Mouse (Mus musculus): ENCODE measurements at regions not wholly inside any gene's neighbourhood (a gene's known extent, or its start where the extent isn't known, plus 50 kb on each side); places are given as distances from the start of the nearest gene placed in this dataset.

GRCm38 (mm10) chr10:110625644-110626043 lies 119.6 kb upstream of the E2f7 start:
- no peak for ATAC-seq (ENCODE audit: low FRiP score)
- Histone ChIP-seq H3K4me3 (ENCODE audit: low read depth, low read length) (no peak overlapping the region), H3K4me1 (replicated peaks; ENCODE audit: control insufficient read depth, insufficient read depth, low read length) (no peaks in the 10 kb centered on the region), H3K36me3 (ENCODE audit: control insufficient read depth, insufficient read depth, low read length) (no peaks in the 10 kb centered on the region), H3K27ac (ENCODE audit: low read depth, low read length) (no peak overlapping the region), H3K9me3 (ENCODE audit: control insufficient read depth, low read length) (no peaks in the 10 kb centered on the region), H3K4me2 (replicated peaks; ENCODE audit: low read depth, low read length) (no peak overlapping the region), H3K27me3 (ENCODE audit: control insufficient read depth, insufficient read depth, low read length) (no peaks in the 10 kb centered on the region), H3K9ac (ENCODE audit: low read depth, low read length) (no peak overlapping the region)
- DNase-seq (ENCODE audit: low spot score) = no peak
- 83% methylated on average over 3 of the region's 3 CpGs for WGBS

DNA sequence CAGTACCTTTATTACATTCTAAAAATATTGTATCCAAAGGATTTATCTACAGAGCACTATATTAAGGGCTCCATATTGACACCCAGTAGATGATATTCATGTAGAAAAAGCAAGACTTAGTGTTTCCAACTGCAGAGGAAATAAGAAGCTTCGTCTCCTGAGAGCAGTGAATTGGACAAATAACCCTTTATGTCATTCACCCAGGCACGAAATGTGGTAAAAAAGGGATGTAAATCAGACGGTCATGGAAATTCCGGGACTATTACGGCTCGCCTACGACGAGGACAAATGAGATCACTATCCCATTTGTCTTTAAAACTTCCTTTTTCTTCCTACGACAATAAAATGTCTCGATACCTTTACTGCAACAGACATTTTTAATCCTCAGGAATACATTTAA lies 104.8 kb upstream of the E2f7 start:
- Histone ChIP-seq H3K4me1 (replicated peaks; ENCODE audit: control insufficient read depth, insufficient read depth, low read length) (no peaks in the 10 kb centered on the region), H3K27me3 (ENCODE audit: control insufficient read depth, insufficient read depth, low read length) (no peaks in the 10 kb centered on the region), H3K4me2 (replicated peaks; ENCODE audit: low read depth, low read length) (no peak overlapping the region), H3K4me3 (ENCODE audit: low read depth, low read length) (no peak overlapping the region), H3K27ac (ENCODE audit: low read depth, low read length) (no peak overlapping the region), H3K9me3 (ENCODE audit: control insufficient read depth, low read length) (no peaks in the 10 kb centered on the region), H3K36me3 (ENCODE audit: control insufficient read depth, insufficient read depth, low read length) (no peaks in the 10 kb centered on the region), H3K9ac (ENCODE audit: low read depth, low read length) (no peak overlapping the region)
- DNase-seq (ENCODE audit: low spot score) = peak; percentile 12
- WGBS = 24% methylated on average over 10 of the region's 10 CpGs
- ATAC-seq (ENCODE audit: low FRiP score) = peak; percentile 43; the same call in 1 of the 2 replicates

- H3K4me3 ChIP-seq (ENCODE audit: low read depth, low read length) = no peak overlapping the region
- WGBS = 69% methylated on average over 19 of the region's 19 CpGs
- H3K4me2 ChIP-seq (replicated peaks; ENCODE audit: low read depth, low read length) = no peak overlapping the region
- ATAC-seq (ENCODE audit: low FRiP score) = peak; percentile 49; the same call in 1 of the 2 replicates
- H3K9me3 ChIP-seq (ENCODE audit: control insufficient read depth, low read length) = no peaks in the 10 kb centered on the region
- H3K9ac ChIP-seq (ENCODE audit: low read depth, low read length) = no peak overlapping the region
- no peak overlapping the region for H3K27ac ChIP-seq (ENCODE audit: low read depth, low read length)
- H3K27me3 ChIP-seq (ENCODE audit: control insufficient read depth, insufficient read depth, low read length) = no peaks in the 10 kb centered on the region
- no peaks in the 10 kb centered on the region for H3K36me3 ChIP-seq (ENCODE audit: control insufficient read depth, insufficient read depth, low read length)
- H3K4me1 ChIP-seq (replicated peaks; ENCODE audit: control insufficient read depth, insufficient read depth, low read length) = no peaks in the 10 kb centered on the region
- peak; percentile 13 for DNase-seq (ENCODE audit: low spot score)
Measured at GRCm38 (mm10) chr10:110642065-110642690, 103.1 kb upstream of the E2f7 start.

DNA sequence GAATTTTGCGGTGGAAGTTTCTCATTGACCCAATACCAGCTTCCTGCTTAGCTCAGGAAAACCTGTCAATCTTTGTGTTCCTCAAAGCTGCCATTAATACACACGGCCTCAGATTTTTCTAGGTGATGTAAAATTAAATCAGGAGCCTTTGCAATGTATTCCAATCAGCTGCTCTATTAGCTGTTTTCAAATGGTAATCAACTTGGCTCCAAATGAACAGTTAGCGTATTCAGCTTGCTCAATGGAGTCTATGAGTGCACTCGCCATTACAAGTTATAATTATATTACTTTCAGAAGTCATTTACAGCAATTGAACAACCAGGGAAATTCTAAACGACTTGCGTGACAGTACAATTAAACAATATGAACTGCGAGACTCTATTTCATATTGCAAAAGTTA lies 97.6 kb upstream of the E2f7 start:
- no peaks in the 10 kb centered on the region for H3K4me1 ChIP-seq (replicated peaks; ENCODE audit: control insufficient read depth, insufficient read depth, low read length)
- 81% methylated on average over 7 of the region's 7 CpGs for WGBS

DNA sequence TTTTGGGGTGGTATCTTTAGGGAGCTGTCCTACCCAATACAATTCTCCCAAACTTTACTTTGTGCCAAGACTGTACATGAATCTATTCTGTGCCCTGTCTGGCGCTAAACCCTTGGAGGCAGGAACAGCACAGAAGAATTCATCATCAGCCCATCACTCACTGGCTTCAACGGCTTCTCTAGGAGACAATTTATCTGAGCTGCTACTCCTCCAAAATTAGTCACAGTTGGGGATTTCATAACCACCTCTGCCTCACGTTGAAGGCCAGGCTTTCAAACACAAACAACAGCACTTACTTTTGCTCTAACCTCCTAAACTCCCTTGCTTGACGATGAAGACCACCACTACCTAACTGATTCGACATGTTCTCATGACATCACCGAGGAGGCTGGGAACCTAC lies 95.1 kb upstream of the E2f7 start:
- H3K27me3 ChIP-seq (ENCODE audit: control insufficient read depth, insufficient read depth, low read length) = no peaks in the 10 kb centered on the region
- 70% methylated on average over 6 of the region's 6 CpGs for whole genome bisulfite sequencing
- H3K4me2 ChIP-seq (replicated peaks; ENCODE audit: low read depth, low read length) = no peak overlapping the region
- DNase-seq (ENCODE audit: low spot score) (no peak), ATAC-seq (ENCODE audit: low FRiP score) (no peak)
- H3K27ac ChIP-seq (ENCODE audit: low read depth, low read length) = no peak overlapping the region
- H3K4me1 ChIP-seq (replicated peaks; ENCODE audit: control insufficient read depth, insufficient read depth, low read length) = no peaks in the 10 kb centered on the region
- no peaks in the 10 kb centered on the region for H3K36me3 ChIP-seq (ENCODE audit: control insufficient read depth, insufficient read depth, low read length)
- H3K4me3 ChIP-seq (ENCODE audit: low read depth, low read length) = no peak overlapping the region
- H3K9ac ChIP-seq (ENCODE audit: low read depth, low read length) = no peak overlapping the region
- H3K9me3 ChIP-seq (ENCODE audit: control insufficient read depth, low read length) = no peaks in the 10 kb centered on the region

More for the DNA sequence above, 97.6 kb upstream of the E2f7 start:
- Histone ChIP-seq H3K27me3 (ENCODE audit: control insufficient read depth, insufficient read depth, low read length) (no peaks in the 10 kb centered on the region), H3K9ac (ENCODE audit: low read depth, low read length) (no peak overlapping the region), H3K9me3 (ENCODE audit: control insufficient read depth, low read length) (no peaks in the 10 kb centered on the region), H3K36me3 (ENCODE audit: control insufficient read depth, insufficient read depth, low read length) (no peaks in the 10 kb centered on the region), H3K4me2 (replicated peaks; ENCODE audit: low read depth, low read length) (no peak overlapping the region), H3K4me3 (ENCODE audit: low read depth, low read length) (no peak overlapping the region), H3K27ac (ENCODE audit: low read depth, low read length) (no peak overlapping the region)
- ATAC-seq (ENCODE audit: low FRiP score) (no peak), DNase-seq (ENCODE audit: low spot score) (no peak)

DNA sequence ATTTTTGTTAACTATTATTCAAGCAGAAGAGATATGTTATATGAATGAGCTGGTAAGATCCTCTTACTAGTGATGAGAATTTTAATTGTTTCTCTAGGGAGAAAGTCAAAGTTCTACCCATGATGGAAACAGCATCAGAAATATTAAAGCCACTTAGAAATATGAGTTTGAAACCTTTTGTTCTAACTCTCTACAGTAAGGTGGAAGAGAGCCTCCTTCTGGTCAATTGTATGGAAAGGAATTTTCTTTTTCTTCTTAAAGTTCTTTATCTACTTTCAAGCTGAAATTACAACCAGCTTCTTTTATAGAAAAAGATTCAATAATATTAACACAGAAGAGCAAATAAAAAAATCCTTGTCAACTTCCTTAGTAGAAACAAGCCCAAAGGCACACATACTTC lies 94.4 kb upstream of the E2f7 start:
- Histone ChIP-seq H3K9me3 (ENCODE audit: control insufficient read depth, low read length) (no peaks in the 10 kb centered on the region), H3K9ac (ENCODE audit: low read depth, low read length) (no peak overlapping the region), H3K36me3 (ENCODE audit: control insufficient read depth, insufficient read depth, low read length) (no peaks in the 10 kb centered on the region), H3K4me1 (replicated peaks; ENCODE audit: control insufficient read depth, insufficient read depth, low read length) (no peaks in the 10 kb centered on the region), H3K27me3 (ENCODE audit: control insufficient read depth, insufficient read depth, low read length) (no peaks in the 10 kb centered on the region), H3K4me3 (ENCODE audit: low read depth, low read length) (no peak overlapping the region), H3K27ac (ENCODE audit: low read depth, low read length) (no peak overlapping the region), H3K4me2 (replicated peaks; ENCODE audit: low read depth, low read length) (no peak overlapping the region)
- ATAC-seq (ENCODE audit: low FRiP score) (no peak), DNase-seq (ENCODE audit: low spot score) (no peak)

DNA sequence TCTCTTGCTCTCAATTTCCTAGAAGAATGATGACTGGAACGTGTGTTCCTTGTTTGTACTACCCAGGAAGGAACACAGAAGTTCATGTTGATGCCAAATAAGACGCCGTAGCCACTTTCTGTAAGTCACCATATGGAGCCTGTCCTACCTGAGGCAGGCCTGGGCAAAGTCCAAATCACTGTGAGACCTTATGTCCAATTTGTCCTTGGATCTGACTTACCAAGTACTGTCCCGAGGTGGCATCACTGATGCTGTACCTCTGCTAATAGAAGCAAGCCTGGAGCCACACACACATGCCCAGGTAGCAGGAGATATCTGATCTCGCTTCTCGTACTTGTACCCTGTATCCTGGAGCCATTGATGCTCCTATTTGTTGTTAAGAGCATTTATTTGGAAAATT lies 91.2 kb upstream of the E2f7 start:
- H3K9me3 ChIP-seq (ENCODE audit: control insufficient read depth, low read length) = no peaks in the 10 kb centered on the region
- no peaks in the 10 kb centered on the region for H3K36me3 ChIP-seq (ENCODE audit: control insufficient read depth, insufficient read depth, low read length)
- no peak overlapping the region for H3K27ac ChIP-seq (ENCODE audit: low read depth, low read length)
- 85% methylated on average over 6 of the region's 6 CpGs for WGBS
- ATAC-seq (ENCODE audit: low FRiP score) = no peak
- H3K27me3 ChIP-seq (ENCODE audit: control insufficient read depth, insufficient read depth, low read length) = no peaks in the 10 kb centered on the region
- no peak for DNase-seq (ENCODE audit: low spot score)
- H3K9ac ChIP-seq (ENCODE audit: low read depth, low read length) = no peak overlapping the region
- H3K4me1 ChIP-seq (replicated peaks; ENCODE audit: control insufficient read depth, insufficient read depth, low read length) = no peaks in the 10 kb centered on the region
- no peak overlapping the region for H3K4me3 ChIP-seq (ENCODE audit: low read depth, low read length)
- no peak overlapping the region for H3K4me2 ChIP-seq (replicated peaks; ENCODE audit: low read depth, low read length)

DNA sequence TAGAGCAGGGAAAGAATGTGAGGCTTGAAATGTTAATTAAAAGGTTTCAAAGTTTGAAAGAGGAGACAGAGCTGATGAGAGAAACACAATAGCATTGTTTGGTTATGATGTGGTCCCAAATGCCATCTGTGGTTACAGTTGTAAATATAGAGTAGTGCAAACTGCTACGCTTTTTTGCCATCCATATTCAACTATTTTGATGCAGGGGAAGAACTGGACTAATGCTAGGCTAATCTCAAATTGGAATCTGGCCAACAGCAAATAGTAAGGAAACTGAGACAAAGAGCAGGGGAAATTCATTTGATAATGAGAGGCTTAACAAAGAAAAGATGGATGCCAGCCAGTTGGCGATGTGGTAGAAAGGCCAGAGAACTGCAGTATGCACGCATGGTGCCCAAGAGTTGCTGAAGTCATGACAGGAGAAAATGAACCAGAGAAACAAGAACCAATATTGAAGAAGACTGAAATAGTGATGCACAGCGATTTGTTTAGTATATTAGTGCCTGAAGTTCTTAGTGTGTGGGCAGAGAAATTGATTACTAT lies 87.0 kb upstream of the E2f7 start:
- Histone ChIP-seq H3K27ac (ENCODE audit: low read depth, low read length) (no peak overlapping the region), H3K9ac (ENCODE audit: low read depth, low read length) (no peak overlapping the region), H3K27me3 (ENCODE audit: control insufficient read depth, insufficient read depth, low read length) (no peaks in the 10 kb centered on the region), H3K4me2 (replicated peaks; ENCODE audit: low read depth, low read length) (no peak overlapping the region), H3K4me3 (ENCODE audit: low read depth, low read length) (no peak overlapping the region), H3K36me3 (ENCODE audit: control insufficient read depth, insufficient read depth, low read length) (no peaks in the 10 kb centered on the region), H3K4me1 (replicated peaks; ENCODE audit: control insufficient read depth, insufficient read depth, low read length) (no peaks in the 10 kb centered on the region), H3K9me3 (ENCODE audit: control insufficient read depth, low read length) (no peaks in the 10 kb centered on the region)
- ATAC-seq (ENCODE audit: low FRiP score) (no peak), DNase-seq (ENCODE audit: low spot score) (no peak)
- WGBS = 93% methylated on average over 4 of the region's 4 CpGs

DNA sequence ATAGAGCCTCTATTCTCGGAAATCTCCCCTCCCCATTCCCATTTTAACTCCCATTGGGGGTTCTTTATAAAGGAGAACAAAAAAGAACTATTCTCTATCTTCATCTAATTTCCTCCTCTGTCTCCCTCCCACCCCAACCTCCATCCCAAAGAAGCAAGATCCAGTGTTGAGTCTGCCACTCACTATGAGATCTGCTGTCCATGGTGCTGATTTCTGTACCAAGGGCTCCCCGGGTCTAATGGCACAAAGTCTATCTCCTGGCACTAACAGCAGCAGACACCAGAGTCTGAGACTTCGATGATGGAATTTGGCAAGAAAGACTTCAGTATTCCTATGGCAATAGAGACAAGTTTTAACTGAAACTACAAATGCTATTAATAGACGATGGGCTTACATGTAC lies 68.7 kb upstream of the E2f7 start:
- H3K36me3 ChIP-seq (ENCODE audit: control insufficient read depth, insufficient read depth, low read length) = no peaks in the 10 kb centered on the region
- ATAC-seq (ENCODE audit: low FRiP score) (no peak), DNase-seq (ENCODE audit: low spot score) (peak; percentile 60)
- H3K27ac ChIP-seq (ENCODE audit: low read depth, low read length) = no peak overlapping the region
- no peaks in the 10 kb centered on the region for H3K27me3 ChIP-seq (ENCODE audit: control insufficient read depth, insufficient read depth, low read length)
- 62% methylated on average over 4 of the region's 4 CpGs for WGBS
- no peak overlapping the region for H3K4me3 ChIP-seq (ENCODE audit: low read depth, low read length)
- no peaks in the 10 kb centered on the region for H3K4me1 ChIP-seq (replicated peaks; ENCODE audit: control insufficient read depth, insufficient read depth, low read length)
- H3K9ac ChIP-seq (ENCODE audit: low read depth, low read length) = no peak overlapping the region
- H3K4me2 ChIP-seq (replicated peaks; ENCODE audit: low read depth, low read length) = no peak overlapping the region
- no peaks in the 10 kb centered on the region for H3K9me3 ChIP-seq (ENCODE audit: control insufficient read depth, low read length)

Measured in hindbrain, embryonic 11.5 days (tissue).